Mouse (Mus musculus) bone marrow macrophage, adult 2 months (primary cell): ENCODE data around the gene Ripor3. TPM values are rescaled to one million over a fixed set of nuclear protein-coding genes. Genes with fewer than 3 reads are reported as not detected.

Experiments used
- H3K27ac ChIP-seq: 2 replicates; pipeline ENCODE4 v1.5.1; 2012; ENCODE audit warnings: low read depth, low read length; ENCODE audit not compliant: insufficient read depth
- H3K4me1 ChIP-seq: 2 replicates; pipeline ENCODE4 v1.6.1; 2012; ENCODE audit warnings: low read length; ENCODE audit not compliant: control insufficient read depth, insufficient read depth
- H3K4me3 ChIP-seq: 2 replicates; pipeline ENCODE4 v1.5.1; 2012; ENCODE audit warnings: mild to moderate bottlenecking, low read length, moderate library complexity; ENCODE audit not compliant: insufficient read depth
- CTCF ChIP-seq: IDR thresholded peaks from 2 replicates; pipeline ENCODE4 v1.5.1; 2012; ENCODE audit warnings: low read depth, mild to moderate bottlenecking, low read length, moderate library complexity
- POLR2A ChIP-seq: IDR thresholded peaks from 2 replicates; pipeline ENCODE4 v1.6.1; 2012; ENCODE audit warnings: mild to moderate bottlenecking, low read depth, low read length, borderline replicate concordance
- polyA plus RNA-seq: library from polyadenylated mRNA; stranded (reverse); fragments of >200 nt; gene quantifications from 2 replicates; pipeline ENCODE4 v1.2.4, GENCODE M21; 2012; ENCODE audit not compliant: missing spikeins, insufficient read depth, insufficient read length

Ripor3 gene
- polyA plus RNA-seq, 1 experiment: not detected

DNA sequence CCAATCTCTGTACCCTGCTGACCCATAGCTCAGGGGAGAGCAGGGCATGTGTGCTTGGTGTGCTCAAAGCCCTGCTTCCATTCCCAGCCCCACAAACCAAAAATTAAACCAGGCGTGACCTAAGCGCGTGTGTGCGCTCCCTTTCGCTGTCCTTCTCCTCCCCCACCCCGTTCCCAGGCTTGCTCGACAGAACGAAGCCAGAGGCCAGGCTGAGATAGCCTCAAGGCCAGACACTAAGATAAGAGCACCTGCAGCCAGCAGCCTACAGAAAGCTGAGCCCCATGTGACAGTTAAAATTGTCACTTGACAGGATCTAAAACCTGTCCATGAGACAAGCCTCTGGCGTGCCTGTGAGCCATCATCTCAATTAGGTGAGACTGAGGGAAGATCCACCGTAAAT lies 23.5 kb upstream of the Ripor3 start:
- TF ChIP-seq POLR2A: no peak
- TF ChIP-seq CTCF: no peak
- Histone ChIP-seq H3K4me3 (no peak overlapping the region), H3K27ac (no peak overlapping the region), H3K4me1 (no peaks in the 10 kb centered on the region)

DNA sequence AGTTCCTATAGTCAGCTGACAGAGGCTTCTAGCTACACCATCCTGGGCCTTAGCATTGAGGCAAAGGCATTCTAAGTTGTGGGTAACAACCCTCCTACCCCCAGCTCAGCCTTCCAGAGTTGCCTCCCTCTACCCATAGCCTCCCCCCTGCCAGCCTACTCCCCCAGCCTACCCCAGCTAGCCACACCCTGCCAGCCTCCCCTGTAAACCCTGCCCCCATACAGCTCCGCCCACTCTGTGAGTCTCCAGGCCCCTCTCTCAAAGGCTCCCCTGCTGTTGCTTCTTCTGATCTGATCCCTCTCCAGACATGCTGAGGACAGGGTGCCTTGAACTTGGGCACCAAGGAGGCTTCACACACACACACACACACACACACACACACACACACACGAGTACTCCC lies 21.4 kb upstream of the Ripor3 start:
- no peaks in the 10 kb centered on the region for H3K4me1 ChIP-seq
- TF ChIP-seq CTCF (no peak), POLR2A (no peak)

DNA sequence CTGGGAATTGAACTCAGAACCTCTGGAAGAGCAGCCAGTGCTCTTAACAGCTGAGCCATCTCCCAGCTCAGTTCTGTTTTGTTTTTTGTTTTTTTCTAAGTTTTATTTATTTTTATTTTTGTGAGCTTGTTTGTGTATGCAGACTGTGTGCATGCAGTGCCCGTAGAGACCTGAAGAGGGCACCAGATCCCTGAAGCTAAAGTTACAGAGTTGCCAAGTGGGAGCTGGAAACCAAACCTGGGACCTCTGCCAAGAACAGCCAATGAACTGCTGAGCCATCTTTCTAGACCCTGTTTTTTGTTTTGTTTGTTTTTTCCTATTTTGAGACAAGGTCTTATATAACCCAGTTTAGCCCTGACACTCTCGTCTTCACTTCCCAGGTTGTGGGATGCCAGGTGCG lies 18.0 kb upstream of the Ripor3 start:
- Histone ChIP-seq H3K4me3 (no peak overlapping the region), H3K27ac (no peak overlapping the region), H3K4me1 (no peaks in the 10 kb centered on the region)
- no peak for TF ChIP-seq CTCF
- TF ChIP-seq POLR2A: no peak

More for the DNA sequence above, 21.4 kb upstream of the Ripor3 start:
- no peak overlapping the region for H3K4me3 ChIP-seq
- H3K27ac ChIP-seq: no peak overlapping the region

DNA sequence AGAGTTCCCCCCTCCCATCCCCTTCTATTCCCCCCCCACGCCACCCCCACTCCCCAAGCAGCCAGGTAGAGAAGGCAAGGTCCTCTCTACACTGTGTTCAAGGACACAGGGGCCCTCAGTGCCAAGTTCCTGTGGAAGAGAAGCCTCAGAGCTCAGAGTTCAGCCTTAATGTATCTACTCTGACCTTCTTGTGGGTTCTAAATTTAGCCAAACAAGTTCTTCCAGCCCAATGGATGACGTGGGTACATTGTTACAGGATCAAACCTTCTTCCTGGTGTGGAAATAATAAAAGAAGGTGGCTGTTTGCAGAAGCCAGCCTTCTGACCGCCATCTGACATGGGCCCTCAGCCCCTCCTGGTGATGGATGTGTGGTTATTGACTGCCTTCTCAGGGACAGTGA lies 16.0 kb upstream of the Ripor3 start:
- Histone ChIP-seq H3K27ac (no peak overlapping the region), H3K4me1 (no peaks in the 10 kb centered on the region), H3K4me3 (no peak overlapping the region)
- TF ChIP-seq CTCF (no peak), POLR2A (no peak)

GRCm38 (mm10) chr2:168025882-168026281 lies 15.5 kb upstream of the Ripor3 start:
- Histone ChIP-seq H3K27ac (no peak overlapping the region), H3K4me1 (no peaks in the 10 kb centered on the region), H3K4me3 (no peak overlapping the region)
- TF ChIP-seq CTCF (peak; percentile 26; the same call in 1 of the 2 replicates), POLR2A (no peak)

DNA sequence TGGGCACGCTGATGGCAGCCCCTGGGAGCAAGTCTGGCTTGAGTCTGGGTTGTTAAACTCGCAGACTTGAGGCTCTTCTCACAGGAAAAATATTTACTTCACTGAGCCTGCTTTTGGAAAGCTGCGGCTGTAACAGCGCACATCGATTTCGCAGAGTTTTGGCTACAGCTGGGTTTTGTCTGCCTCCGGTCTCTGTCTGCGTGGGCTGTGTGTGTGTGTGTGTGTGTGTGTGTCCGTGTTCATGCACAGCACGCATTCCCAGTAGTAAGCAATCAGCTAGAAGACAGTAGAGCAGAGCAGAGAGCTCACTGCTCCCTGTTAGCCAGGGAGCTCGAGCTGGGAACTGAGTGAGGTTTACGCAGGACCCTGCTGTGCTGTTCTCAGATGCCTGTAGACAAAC lies 14.8 kb upstream of the Ripor3 start:
- no peak overlapping the region for H3K27ac ChIP-seq
- no peaks in the 10 kb centered on the region for H3K4me1 ChIP-seq
- no peak overlapping the region for H3K4me3 ChIP-seq
- TF ChIP-seq CTCF: no peak
- no peak for TF ChIP-seq POLR2A

DNA sequence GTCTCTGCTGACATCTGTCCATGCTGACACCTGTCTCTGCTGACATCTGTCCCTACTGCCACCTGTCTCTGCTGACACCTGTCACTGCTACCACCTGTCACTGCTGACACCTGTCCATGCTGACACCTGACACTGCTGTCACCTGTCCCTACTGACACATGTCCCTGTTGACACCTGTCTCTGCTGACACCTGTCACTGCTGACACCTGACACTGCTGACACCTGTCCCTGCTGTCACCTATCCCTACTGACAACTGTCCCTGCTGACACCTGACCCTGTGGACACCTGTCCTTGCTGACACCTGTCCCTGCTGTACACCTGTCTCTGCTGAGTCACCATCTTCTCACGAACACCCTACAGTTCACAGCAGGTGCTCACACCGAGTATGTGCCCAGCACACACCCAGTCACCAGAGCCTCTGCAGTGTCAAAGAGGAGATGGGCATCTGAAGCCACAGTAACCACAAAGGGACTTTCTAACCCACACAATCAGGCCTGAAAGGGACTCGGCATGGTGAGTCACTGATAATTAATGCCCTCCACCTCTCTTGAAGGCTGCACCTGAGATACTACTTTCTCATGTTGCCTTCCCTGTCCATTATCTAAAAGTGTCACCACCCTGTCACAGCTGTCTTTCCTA lies 13.5 kb upstream of the Ripor3 start:
- no peak for TF ChIP-seq CTCF
- no peak overlapping the region for H3K27ac ChIP-seq
- H3K4me1 ChIP-seq: no peaks in the 10 kb centered on the region
- no peak overlapping the region for H3K4me3 ChIP-seq

- no peaks in the 10 kb centered on the region for H3K4me1 ChIP-seq
- no peak for TF ChIP-seq POLR2A
- TF ChIP-seq CTCF: no peak
- H3K27ac ChIP-seq: no peak overlapping the region
- no peak overlapping the region for H3K4me3 ChIP-seq
Observed at GRCm38 (mm10) chr2:168019201-168019715, 8.8 kb upstream of the Ripor3 start.

DNA sequence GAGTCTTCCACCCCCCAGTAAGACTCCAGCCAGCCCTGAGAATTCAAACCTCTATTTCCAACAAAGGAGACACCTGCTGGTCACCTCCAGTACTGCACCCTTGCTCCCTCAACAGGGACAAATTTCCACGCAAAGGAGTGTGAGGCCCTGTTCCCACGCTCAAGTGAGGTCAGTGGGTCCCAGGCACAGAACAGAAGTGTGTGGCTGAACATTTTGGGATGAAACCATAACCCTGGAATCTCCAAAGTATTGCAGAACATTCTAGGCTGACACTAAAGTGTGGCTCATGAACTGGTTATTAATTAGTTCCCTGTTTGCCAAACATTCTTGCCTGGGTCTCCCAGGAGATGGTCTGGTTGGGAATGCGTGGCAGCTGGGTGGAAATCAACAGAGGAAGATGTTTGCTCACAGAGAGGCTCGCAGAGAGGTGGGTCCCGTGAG lies 6.6 kb upstream of the Ripor3 start:
- TF ChIP-seq POLR2A (no peak), CTCF (peak; percentile 54)
- Histone ChIP-seq H3K4me1 (no peaks in the 10 kb centered on the region), H3K4me3 (no peak overlapping the region), H3K27ac (no peak overlapping the region)

- Histone ChIP-seq H3K4me3 (no peak overlapping the region), H3K4me1 (peaks cover 4% of the 10 kb centered on the region), H3K27ac (no peak overlapping the region)
- TF ChIP-seq CTCF: no peak
- no peak for TF ChIP-seq POLR2A
Observed at GRCm38 (mm10) chr2:168010893-168011292, 475 bp upstream of the Ripor3 start.

GRCm38 (mm10) chr2:168008132-168008531 lies 2.3 kb downstream of the Ripor3 start:
- no peak overlapping the region for H3K27ac ChIP-seq
- H3K4me3 ChIP-seq: no peak overlapping the region
- H3K4me1 ChIP-seq: peaks cover 13% of the 10 kb centered on the region
- TF ChIP-seq CTCF (no peak), POLR2A (no peak)
